Mouse (Mus musculus) midbrain, postnatal 0 days (tissue): ENCODE data around the gene Kmo. TPM values are rescaled to one million over a fixed set of nuclear protein-coding genes. Genes with fewer than 3 reads are reported as not detected.

ENCODE experiments used
- ATAC-seq: fragments of 200-750 bp; cut with Nextera tagmentation; 2 replicates; pipeline ENCODE4 v1.8.0; 2017; ENCODE audit warnings: moderate number of reproducible peaks, mild to moderate bottlenecking, moderate TSS enrichment, moderate library complexity; ENCODE audit not compliant: low FRiP score
- DNase-seq: peaks from one replicate; pipeline ENCODE4 v3.0.0-alpha.2; 2015; ENCODE audit warnings: low spot score
- H3K27ac ChIP-seq: fragments of 300-500 bp; sonication (generic); 2 replicates; pipeline ENCODE4 v1.5.1; 2014; ENCODE audit warnings: low read depth, mild to moderate bottlenecking, low read length, mixed read lengths
- H3K27me3 ChIP-seq: fragments of 300-500 bp; sonication (generic); 2 replicates; pipeline ENCODE4 v1.6.1; 2014; ENCODE audit warnings: low read length, control low read depth, mixed read lengths; ENCODE audit not compliant: insufficient read depth
- H3K36me3 ChIP-seq: fragments of 300-500 bp; sonication (generic); 2 replicates; pipeline ENCODE4 v1.6.1; 2014; ENCODE audit warnings: low read length, control low read depth, mixed read lengths; ENCODE audit not compliant: insufficient read depth
- H3K4me1 ChIP-seq: fragments of 300-500 bp; sonication (generic); 2 replicates; pipeline ENCODE4 v1.6.1; 2014; ENCODE audit warnings: mild to moderate bottlenecking, control low read depth, antibody characterized with exemption, low read length, mixed read lengths; ENCODE audit not compliant: insufficient read depth
- H3K4me2 ChIP-seq: fragments of 300-500 bp; sonication (generic); 2 replicates; pipeline ENCODE4 v1.6.1; 2014; ENCODE audit warnings: low read depth, mild to moderate bottlenecking, low read length, mixed read lengths; ENCODE audit not compliant: poor library complexity, severe bottlenecking
- H3K4me3 ChIP-seq: fragments of 300-500 bp; sonication (generic); 2 replicates; pipeline ENCODE4 v1.5.1; 2014; ENCODE audit warnings: low read depth, mild to moderate bottlenecking, low read length, moderate library complexity
- H3K9ac ChIP-seq: fragments of 300-500 bp; sonication (generic); replicated peaks from 2 replicates; pipeline ENCODE4 v1.6.1; 2014; ENCODE audit warnings: mild to moderate bottlenecking, low read length, moderate library complexity, mixed read lengths; ENCODE audit not compliant: poor library complexity, severe bottlenecking
- H3K9me3 ChIP-seq: fragments of 300-500 bp; sonication (generic); 2 replicates; pipeline ENCODE4 v1.6.1; 2016; ENCODE audit warnings: low read length, control low read depth
- CTCF ChIP-seq: IDR thresholded peaks from 2 replicates; pipeline ENCODE4 v1.5.1; 2016; ENCODE audit warnings: antibody characterized with exemption, mild to moderate bottlenecking
- polyA plus RNA-seq: library from polyadenylated mRNA; unstranded; fragments of >200 nt; fragmentation: Nextera tagmentation; extraction: Ambion mirVana; gene quantifications from 2 replicates; pipeline ENCODE4 v1.2.1, GENCODE M21; 2015
- total RNA-seq: library from RNA; depleted of rRNA; stranded (reverse); fragments of >200 nt; gene quantifications from 2 replicates; pipeline ENCODE4 v1.2.3, GENCODE M21; 2014; rRNA removed

Kmo gene
- total and polyA plus RNA-seq, 2 experiments from 2014 or later: not detected

- Histone ChIP-seq H3K9ac (no peak overlapping the region), H3K4me1 (no peaks in the 10 kb centered on the region), H3K27me3 (no peaks in the 10 kb centered on the region), H3K36me3 (no peaks in the 10 kb centered on the region), H3K4me3 (no peak overlapping the region), H3K27ac (no peak overlapping the region), H3K9me3 (no peaks in the 10 kb centered on the region), H3K4me2 (no peak overlapping the region)
- no peak for ATAC-seq
- no peak for DNase-seq
- TF ChIP-seq CTCF: no peak
Observed at GRCm38 (mm10) chr1:175708013-175708412, 87.8 kb downstream of the Kmo start.

Other genes with a start within 250 kb of the Kmo start
- gene Rgs7, start 127.9 kb upstream of the Kmo start, total RNA-seq: 40.5 and 42.8 TPM in 2 replicates
- 48.1 and 50.3 TPM in 2 replicates for gene Rgs7, start 127.9 kb upstream of the Kmo start, polyA plus RNA-seq
- 48.8 and 59.2 TPM in 2 replicates for gene Fh1, start 5.3 kb downstream of the Kmo start, total RNA-seq
- 95.0 and 102 TPM in 2 replicates for gene Fh1, start 5.3 kb downstream of the Kmo start, polyA plus RNA-seq
- 16.2 and 19.3 TPM in 2 replicates for gene Opn3, start 72.4 kb downstream of the Kmo start, total RNA-seq
- gene Opn3, start 72.4 kb downstream of the Kmo start, polyA plus RNA-seq: 9.5 and 10.4 TPM in 2 replicates
- gene Chml, start 72.5 kb downstream of the Kmo start, total RNA-seq: 12.6 and 29.8 TPM in 2 replicates
- gene Chml, start 72.5 kb downstream of the Kmo start, polyA plus RNA-seq: 2.6 and 3.1 TPM in 2 replicates
- gene Wdr64, start 78.2 kb downstream of the Kmo start, total RNA-seq: not detected in 2 replicates
- gene Wdr64, start 78.2 kb downstream of the Kmo start, polyA plus RNA-seq: not detected in 2 replicates